Mouse (Mus musculus): ENCODE results near the gene Orai3.

Gene Orai3

GRCm38 (mm10) chr7:127798591-127798990, 29.0 kb downstream of the Orai3 start:
- in situ Hi-C loops (cut with MboI, MseI) = no loop called here

DNA sequence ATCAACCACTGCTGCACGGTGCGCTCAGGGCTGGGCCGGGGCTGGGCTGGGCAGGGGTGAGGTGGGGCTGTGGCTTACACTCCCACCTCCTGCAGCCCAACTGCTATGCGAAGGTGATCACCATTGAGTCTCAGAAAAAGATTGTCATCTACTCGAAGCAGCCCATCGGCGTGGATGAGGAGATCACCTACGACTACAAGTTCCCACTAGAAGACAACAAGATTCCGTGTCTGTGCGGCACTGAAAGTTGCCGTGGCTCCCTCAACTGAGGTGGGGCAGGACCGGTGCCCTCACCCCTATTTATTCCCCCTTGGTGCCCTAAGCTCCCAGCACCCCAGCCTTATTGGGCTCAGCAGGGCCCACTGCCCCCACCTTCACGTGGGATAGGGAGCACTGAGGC, 29.6 kb downstream of the Orai3 start:
- in situ Hi-C loops (cut with MboI, MseI) = no loop called here

- in situ Hi-C loops (cut with MboI, MseI) = no loop called here
Observed at GRCm38 (mm10) chr7:127799738-127800137, 30.1 kb downstream of the Orai3 start.

DNA sequence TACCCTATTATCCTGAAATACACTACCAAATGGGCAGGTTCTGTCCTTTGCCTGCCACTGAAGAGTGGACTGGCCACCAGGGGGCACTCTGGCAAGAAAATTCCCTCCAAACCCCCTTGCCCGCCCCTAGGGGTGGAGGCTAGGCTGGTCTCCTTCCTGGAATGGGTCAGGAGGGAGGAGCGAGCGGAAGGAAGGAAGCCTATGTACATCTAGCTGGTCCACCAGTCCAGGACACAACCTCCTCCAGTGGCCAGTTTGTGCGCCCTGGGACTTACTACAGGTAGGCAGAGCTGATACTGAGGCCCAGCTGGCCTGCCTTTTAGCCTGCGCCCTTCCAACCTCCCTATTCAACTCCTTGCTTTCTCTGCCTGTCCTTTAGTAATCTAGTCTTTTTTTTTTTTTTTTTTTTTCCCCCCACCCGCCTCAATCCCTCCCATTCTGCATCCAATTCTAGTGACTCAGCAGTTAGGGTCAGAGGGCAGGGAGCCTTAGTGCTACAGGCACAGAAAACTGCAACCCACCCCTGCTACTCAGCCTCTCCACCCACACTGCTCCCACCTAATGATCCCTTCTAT, 30.9 kb downstream of the Orai3 start, which contains the start of gene Hsd3b7:
TSS of gene Hsd3b7 (plus strand) at position 170 of the 575 bp plus-strand sequence.
- in situ Hi-C loops (cut with MboI, MseI) = no loop called here

- in situ Hi-C loops (cut with MboI, MseI) = no loop called here
Observed at GRCm38 (mm10) chr7:127801010-127801621, 31.5 kb downstream of the Orai3 start.

DNA sequence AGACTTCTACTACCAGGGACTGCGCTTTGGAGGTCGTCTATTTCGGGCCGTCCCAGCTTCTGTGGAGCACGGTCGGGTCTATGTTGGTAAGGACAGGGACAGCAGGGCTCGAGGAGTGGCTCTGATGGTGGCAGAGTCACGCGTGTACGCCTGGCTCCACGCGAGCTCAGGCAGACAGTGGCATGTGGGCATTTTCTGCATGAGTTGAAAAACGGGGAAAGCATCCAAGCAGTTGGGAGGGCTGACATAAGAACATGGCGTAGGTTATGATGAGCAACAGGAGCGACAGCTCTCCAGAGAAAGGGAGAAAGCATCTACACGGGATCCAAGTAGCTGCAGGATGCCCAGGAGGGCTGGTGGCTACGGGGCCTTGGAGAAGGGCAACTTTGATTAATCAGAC, 32.7 kb downstream of the Orai3 start:
- in situ Hi-C loops (cut with MboI, MseI) = no loop called here

- in situ Hi-C loops (cut with MboI, MseI) = loop anchor here (5.0 kb wide), 1 partner anchor 58 kb away; no protein-coding TSS in a partner anchor
Observed at GRCm38 (mm10) chr7:127808821-127809220, 39.2 kb downstream of the Orai3 start.

DNA sequence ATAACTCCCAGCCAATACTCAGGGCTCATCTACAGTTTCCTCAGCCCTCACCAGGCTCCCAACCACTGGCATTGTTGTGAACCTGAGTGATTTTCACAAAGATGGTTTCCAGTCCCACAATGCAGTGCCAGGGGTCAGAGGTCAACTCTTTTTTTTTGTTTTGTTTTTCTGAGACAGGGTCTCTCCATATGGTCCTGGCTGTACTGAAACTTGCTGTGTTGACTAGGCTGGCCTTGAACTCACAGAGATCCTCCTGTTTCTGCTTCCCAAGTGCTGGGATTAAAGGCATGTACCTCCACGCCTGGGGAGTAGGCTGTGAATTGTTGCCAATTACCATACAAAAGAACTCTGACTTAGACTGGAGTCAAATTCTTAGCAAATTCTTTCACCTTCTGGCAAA, 40.2 kb downstream of the Orai3 start:
- in situ Hi-C loops (cut with MboI, MseI) = loop anchor here (5.0 kb wide), 1 partner anchor 57 kb away; no protein-coding TSS in a partner anchor

GRCm38 (mm10) chr7:127810650-127811049, 41.0 kb downstream of the Orai3 start:
- in situ Hi-C loops (cut with MboI, MseI) = no loop called here

- in situ Hi-C loops (cut with MboI, MseI) = no loop called here
Observed at GRCm38 (mm10) chr7:127811240-127811639, 41.6 kb downstream of the Orai3 start.

DNA sequence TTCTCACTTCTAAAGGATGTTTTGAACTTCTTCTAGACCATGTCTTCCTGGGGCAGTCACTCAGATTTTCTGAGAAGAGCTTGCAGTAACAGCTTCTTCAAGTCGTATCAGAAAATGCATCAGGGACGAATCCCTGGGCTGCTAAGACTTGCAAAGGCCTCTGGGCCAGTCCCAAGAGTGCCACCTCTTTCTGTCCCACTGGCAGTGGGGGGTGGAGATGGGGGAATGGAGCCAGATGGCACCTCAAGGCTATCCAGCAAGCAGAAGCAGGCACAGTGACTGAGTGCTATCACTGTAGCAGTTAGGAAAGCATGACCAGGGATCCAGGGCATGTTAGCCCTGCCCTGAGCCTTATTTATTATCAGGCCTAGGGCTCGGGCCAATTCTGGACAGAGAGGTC, 42.7 kb downstream of the Orai3 start:
- in situ Hi-C loops (cut with MboI, MseI) = no loop called here

DNA sequence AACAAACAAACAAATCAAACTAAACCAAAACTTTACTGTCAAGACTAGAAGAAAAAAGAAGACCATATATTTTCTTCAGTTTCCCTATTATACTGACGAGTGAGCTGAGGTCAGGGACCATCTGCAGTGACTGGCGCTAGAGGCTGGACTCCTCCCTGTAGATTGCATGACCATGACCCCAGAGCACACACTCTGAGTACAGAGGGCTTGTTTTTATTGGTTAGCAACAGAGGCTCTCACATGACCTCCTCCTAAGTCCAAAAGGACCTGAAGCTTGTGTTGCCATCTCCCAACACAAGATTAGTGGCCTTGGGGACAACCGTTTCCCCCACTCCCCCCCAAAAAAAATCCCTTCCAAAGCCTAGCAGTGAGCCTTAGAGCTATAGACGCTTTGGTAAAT, 44.2 kb downstream of the Orai3 start:
- in situ Hi-C loops (cut with MboI, MseI) = no loop called here

- in situ Hi-C loops (cut with MboI, MseI) = no loop called here
Observed at GRCm38 (mm10) chr7:127814241-127814921, 44.8 kb downstream of the Orai3 start.

DNA sequence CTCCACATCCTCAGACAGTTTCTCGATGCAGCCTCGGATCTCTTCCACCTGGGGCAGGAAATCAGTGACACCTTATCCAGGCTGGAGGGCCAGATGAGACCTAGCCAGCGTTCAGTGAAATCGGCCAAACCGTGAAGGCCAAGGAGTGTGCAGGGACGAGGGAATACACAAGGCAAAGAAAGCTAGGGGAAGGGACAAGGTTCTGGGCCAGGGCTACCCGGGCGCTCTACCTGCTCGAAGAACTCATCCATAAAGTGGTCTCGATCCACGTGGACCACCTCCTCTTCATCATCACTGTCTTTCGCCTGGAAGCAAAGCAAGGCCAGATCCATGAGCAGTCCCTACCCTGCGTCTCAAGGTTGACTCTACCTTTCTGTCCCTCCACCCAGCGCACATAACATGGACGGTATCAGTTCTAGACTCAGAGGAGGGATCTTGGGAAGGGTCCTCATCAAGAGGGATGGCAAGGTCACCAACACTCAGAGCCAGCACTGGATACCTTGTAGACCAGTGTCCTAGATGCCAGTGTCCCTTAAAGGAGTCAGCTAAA, 45.6 kb downstream of the Orai3 start:
- in situ Hi-C loops (cut with MboI, MseI) = no loop called here

GRCm38 (mm10) chr7:127815954-127816821, 46.6 kb downstream of the Orai3 start:
- in situ Hi-C loops (cut with MboI, MseI) = no loop called here

GRCm38 (mm10) chr7:127817053-127817452, 47.4 kb downstream of the Orai3 start:
- in situ Hi-C loops (cut with MboI, MseI) = no loop called here

- in situ Hi-C loops (cut with MboI, MseI) = no loop called here
Observed at GRCm38 (mm10) chr7:127817776-127818175, 48.2 kb downstream of the Orai3 start.

DNA sequence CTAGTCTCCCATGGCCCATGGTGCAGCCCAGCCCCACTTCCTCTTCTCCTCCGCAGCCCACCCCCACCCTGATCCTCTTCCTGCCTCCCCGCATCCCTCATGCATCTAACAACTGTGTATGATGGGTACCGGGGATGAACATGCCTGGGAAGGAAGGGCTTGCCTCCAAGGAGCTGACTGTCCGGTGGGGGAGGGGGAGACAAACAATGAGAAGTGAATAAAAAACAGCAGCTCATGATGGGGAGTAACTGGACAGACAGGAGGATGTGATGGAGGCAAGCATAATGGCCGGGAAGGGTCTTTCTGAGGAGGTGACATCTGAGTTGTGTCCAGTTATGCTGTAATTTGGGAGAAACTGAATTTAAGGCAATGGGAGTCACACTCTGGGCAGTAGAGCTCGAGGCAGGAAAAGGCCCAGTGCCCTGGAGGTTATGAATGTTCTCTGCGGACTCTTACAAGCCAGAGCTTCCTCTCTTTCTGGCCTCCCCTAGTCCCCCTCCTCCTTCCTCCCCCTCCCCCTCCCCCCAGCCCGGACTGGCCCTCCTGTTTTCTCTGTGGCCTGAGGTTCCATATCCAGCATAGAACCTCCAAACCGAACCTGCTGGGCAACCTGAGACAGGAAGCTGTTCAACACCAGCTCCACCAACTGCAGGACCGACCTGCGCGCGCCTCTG, 51.4 kb downstream of the Orai3 start:
- in situ Hi-C loops (cut with MboI, MseI) = no loop called here

DNA sequence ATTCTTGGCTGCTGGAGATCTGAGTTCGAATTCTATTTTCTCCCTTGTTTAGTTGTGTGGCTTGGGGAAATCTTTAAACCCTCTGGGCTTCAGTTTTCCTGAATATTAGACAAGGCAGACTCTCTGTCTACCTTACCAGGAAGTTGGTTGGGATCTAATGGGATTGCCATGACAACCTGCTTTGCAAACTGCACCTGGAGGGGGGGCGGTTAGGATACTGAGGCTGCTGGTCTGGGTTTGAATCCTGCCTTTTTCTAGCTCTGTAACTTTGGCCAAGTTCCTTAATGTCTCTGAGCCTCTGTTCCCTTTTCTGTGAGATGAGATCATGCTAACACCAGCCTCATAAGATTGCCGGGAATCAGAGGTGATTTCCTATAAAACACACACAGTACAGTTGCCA, 52.9 kb downstream of the Orai3 start:
- in situ Hi-C loops (cut with MboI, MseI) = no loop called here

DNA sequence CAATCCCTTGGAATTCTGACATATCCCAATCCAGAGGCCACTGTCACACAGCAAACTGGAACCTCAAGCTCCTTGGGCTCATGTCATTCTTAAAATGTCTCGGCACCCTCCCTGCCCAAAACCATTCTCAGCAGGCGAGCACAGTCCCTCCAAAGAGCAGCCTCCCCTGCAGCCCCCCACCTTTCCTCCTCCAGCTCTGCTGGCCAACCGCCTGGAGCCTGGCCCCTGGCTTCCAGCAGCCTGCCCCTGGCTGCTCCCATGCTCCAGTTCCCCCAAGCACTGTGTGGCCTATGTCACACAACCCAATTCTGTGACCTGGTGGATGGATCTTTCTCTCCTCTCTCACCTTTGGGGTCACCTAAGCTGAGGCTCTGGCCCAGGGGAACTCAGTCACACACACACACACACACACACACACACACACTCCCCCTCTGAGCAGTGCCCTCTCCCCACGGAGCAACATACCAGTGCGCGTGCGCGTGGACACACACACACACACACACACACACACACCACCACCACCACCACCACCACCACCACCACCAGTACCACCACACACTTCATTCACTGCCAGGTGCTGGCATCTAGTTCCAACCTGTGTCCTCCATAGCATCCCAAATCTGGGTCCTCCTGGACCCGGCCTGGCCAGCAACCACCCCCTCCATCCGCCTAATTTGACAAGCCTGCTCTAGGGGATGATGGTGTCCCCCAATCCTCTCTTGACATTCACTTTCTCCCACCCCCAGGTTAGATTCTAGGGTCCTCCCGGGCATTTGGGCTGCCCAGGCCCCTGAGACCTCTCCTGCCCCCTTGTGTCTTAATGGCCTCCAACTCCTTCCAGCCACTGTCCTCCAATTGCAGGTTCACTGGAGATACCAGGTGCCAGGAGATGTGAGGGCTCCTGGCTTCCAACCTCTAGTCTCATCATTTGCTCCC, 53.9 kb downstream of the Orai3 start:
- in situ Hi-C loops (cut with MboI, MseI) = no loop called here
